Mouse (Mus musculus): ENCODE measurements around the gene Tial1.

GRCm38 (mm10) chr7:128421701-128422100, 39.8 kb downstream of the Tial1 start:
- TF ChIP-seq CTCF (IDR thresholded peaks at IDR 0.05; ENCODE audit: low read depth) (no peak), EP300 (IDR thresholded peaks at IDR 0.05; ENCODE audit: low read depth) (no peak)
